Mouse (Mus musculus) kidney, adult 2 months (tissue): ENCODE measurements around the gene Tmprss13. TPM values are rescaled to one million over a fixed set of nuclear protein-coding genes. Genes with fewer than 3 reads are reported as not detected.

Experiments used
- DNase-seq: peaks from one replicate; pipeline ENCODE4 v3.0.0; 2021
- H3K27ac ChIP-seq: fragments of 200-500 bp; 2 replicates; pipeline ENCODE4 v1.5.1; 2012; ENCODE audit warnings: low read depth, low read length, control low read depth, inconsistent platforms; ENCODE audit not compliant: insufficient read depth
- H3K27me3 ChIP-seq: fragments of 200-500 bp; replicated peaks from 2 replicates; pipeline ENCODE4 v1.6.1; 2012; ENCODE audit warnings: mild to moderate bottlenecking, moderate library complexity, low read length, inconsistent platforms; ENCODE audit not compliant: control insufficient read depth, insufficient read depth
- H3K36me3 ChIP-seq: fragments of 200-500 bp; 2 replicates; pipeline ENCODE4 v1.6.1; 2012; ENCODE audit warnings: mild to moderate bottlenecking, moderate library complexity, low read length, inconsistent platforms; ENCODE audit not compliant: control insufficient read depth, insufficient read depth
- H3K4me1 ChIP-seq: fragments of 200-500 bp; 2 replicates; pipeline ENCODE4 v1.6.1; 2011; ENCODE audit warnings: low read length; ENCODE audit not compliant: control insufficient read depth, insufficient read depth
- H3K4me3 ChIP-seq: fragments of 200-500 bp; 2 replicates; pipeline ENCODE4 v1.5.1; 2011; ENCODE audit warnings: mild to moderate bottlenecking, low read depth, low read length, control low read depth; ENCODE audit not compliant: insufficient read depth
- CTCF ChIP-seq: fragments of 200-500 bp; conservative IDR thresholded peaks from 2 replicates; pipeline ENCODE4 v1.5.1; 2011; ENCODE audit warnings: low read depth, mild to moderate bottlenecking, control low read depth, low read length, moderate library complexity, mixed read lengths; ENCODE audit not compliant: insufficient read depth, insufficient read length
- POLR2A ChIP-seq: fragments of 200-500 bp; IDR thresholded peaks from one replicate; pipeline ENCODE4 v1.6.1; 2011; ENCODE audit warnings: low read depth, low read length, control low read depth
- WGBS: fragments of 180-500 bp; shearing (Covaris S2); methylation state at CpG from one replicate; pipeline ENCODE4 v1.1.7; 2018; 5-methylcytosine and 5-hydroxymethylcytosine counted together
- polyA plus RNA-seq: library from polyadenylated mRNA; depleted of rRNA; stranded (reverse); fragments of >200 nt; gene quantifications from 2 replicates; pipeline ENCODE4 v1.2.3, GENCODE M21; 2012; rRNA removed

Tmprss13 gene
- polyA plus RNA-seq = 0.56 and 0.64 TPM in 2 replicates

DNA sequence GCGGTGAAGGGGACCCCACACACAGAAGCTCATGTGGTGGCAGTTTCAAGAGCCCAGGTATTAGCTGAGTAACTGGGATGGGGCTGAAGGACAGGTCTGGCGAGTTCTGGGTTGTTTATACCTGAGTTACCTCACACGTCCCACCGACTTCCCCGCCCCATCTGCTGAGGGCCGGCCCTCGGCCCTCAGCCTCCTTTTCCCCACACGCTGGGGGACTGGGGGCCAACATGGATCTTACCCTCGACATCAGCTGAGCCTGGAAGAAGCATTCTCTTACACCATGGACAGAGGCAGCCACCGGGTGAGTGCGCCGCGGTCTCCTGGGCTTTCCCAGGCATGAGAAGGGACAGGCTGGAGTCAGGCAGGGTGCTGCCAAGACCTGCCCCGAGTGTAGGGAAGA, at the start of gene Tmprss13:
Gene Tmprss13 (plus strand): TSS at position 246 of the 400 bp plus-strand sequence.
- TF ChIP-seq POLR2A (no peak), CTCF (no peak)
- Histone ChIP-seq H3K27me3 (no peaks in the 10 kb centered on the region), H3K36me3 (no peaks in the 10 kb centered on the region), H3K27ac (no peak within 1 kb of the TSS), H3K4me3 (no peak within 1 kb of the TSS), H3K4me1 (no peaks in the 10 kb centered on the region)
- 32% methylated on average over 14 of the region's 14 CpGs for WGBS
- DNase-seq = no peak

DNA sequence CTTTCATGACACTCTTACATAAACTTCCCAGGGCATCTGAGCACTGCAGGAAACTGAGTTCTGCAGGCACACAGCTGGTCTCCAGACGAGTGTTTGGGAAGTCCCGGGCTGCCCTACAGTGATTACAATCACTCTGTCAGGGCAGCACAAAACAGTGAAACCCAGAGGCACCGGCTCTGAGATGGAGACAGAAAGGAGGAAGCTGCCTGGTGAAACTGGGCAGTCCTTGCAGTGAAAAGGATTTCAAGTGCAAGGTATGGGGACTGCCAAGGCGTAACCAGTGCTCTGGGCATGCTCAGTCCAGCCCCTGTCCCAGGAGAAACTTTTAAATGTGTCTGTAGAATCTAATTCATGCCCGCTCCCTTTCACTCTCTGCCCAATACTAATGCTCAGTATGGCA, 46.7 kb upstream of the Tmprss13 start:
- DNase-seq = no peak
- 49% methylated on average over 5 of the region's 5 CpGs for whole genome bisulfite sequencing
- Histone ChIP-seq H3K4me1 (no peaks in the 10 kb centered on the region), H3K27ac (no peak overlapping the region), H3K36me3 (no peaks in the 10 kb centered on the region), H3K27me3 (no peaks in the 10 kb centered on the region), H3K4me3 (no peak overlapping the region)
- TF ChIP-seq CTCF = no peak
- TF ChIP-seq POLR2A = no peak

DNA sequence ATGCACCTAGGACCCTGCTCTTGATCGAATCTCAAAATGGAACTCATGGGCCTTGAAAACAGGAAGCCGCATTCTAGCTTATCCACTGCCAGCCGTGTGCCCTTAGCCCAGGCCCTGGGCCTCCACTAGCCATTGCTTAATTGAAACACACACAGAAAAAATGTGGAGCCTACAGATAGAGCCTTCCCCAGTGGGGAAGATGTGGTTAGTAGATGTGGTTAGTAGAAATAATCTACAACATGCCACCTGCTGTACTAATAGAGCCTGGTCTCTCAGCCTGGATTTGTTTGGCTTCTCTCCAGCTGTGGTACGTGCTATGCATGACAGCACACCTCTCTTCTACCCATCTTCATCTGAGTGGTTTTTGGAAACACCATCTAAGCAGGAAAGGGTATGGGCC, 44.7 kb upstream of the Tmprss13 start:
- 75% methylated on average over 4 of the region's 4 CpGs for WGBS
- DNase-seq = no peak
- no peak overlapping the region for H3K27ac ChIP-seq
- no peaks in the 10 kb centered on the region for H3K27me3 ChIP-seq
- H3K36me3 ChIP-seq = no peaks in the 10 kb centered on the region
- TF ChIP-seq POLR2A (no peak), CTCF (no peak)
- no peaks in the 10 kb centered on the region for H3K4me1 ChIP-seq
- no peak overlapping the region for H3K4me3 ChIP-seq

DNA sequence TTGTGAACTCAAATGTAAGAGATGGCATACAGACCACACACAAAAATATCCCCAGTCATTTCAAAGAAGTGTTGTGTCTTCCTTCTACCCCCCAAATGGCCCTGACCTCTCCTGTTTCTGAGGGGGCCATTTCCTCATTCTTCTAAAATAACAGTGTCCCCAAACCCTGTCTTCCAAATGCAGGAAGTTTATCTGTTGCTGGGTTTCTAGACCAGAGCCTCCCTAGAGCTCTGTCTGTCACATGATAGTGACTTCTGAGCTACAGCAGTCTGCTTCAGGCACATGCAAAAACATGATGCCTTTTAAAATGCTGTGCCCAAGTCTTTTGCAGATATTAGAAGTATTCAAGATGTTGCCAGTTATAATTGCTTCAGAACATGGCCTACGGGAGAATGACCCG, 44.3 kb upstream of the Tmprss13 start:
- Histone ChIP-seq H3K4me3 (no peak overlapping the region), H3K27ac (no peak overlapping the region), H3K4me1 (no peaks in the 10 kb centered on the region), H3K36me3 (no peaks in the 10 kb centered on the region), H3K27me3 (no peaks in the 10 kb centered on the region)
- WGBS = 94% methylated on average over 2 of the region's 2 CpGs
- TF ChIP-seq CTCF (no peak), POLR2A (no peak)
- no peak for DNase-seq

DNA sequence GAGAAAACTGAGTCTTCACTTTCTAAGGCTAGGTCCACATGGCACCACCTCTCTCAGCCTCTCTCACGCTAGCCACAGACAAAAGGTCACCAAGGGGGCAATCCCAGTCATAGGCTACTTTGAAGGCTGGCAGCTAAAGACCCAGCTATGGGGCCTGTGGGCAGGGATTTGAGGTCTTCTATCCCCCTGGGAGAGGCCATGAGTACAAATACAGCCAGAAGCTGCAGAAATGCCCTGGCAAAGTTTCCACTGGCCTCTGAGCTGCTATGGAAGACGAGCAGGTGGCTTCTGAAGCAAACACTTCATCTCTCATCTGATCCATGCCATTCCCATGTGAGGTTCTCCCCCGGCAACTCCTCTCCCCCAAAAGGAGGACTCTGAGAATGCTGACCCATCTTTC, 38.8 kb upstream of the Tmprss13 start:
- H3K27ac ChIP-seq = no peak overlapping the region
- TF ChIP-seq POLR2A (no peak), CTCF (no peak)
- DNase-seq = no peak
- no peaks in the 10 kb centered on the region for H3K27me3 ChIP-seq
- H3K4me3 ChIP-seq = no peak overlapping the region
- no peaks in the 10 kb centered on the region for H3K36me3 ChIP-seq
- no peaks in the 10 kb centered on the region for H3K4me1 ChIP-seq
- 79% methylated on average over 3 of the region's 3 CpGs for WGBS

DNA sequence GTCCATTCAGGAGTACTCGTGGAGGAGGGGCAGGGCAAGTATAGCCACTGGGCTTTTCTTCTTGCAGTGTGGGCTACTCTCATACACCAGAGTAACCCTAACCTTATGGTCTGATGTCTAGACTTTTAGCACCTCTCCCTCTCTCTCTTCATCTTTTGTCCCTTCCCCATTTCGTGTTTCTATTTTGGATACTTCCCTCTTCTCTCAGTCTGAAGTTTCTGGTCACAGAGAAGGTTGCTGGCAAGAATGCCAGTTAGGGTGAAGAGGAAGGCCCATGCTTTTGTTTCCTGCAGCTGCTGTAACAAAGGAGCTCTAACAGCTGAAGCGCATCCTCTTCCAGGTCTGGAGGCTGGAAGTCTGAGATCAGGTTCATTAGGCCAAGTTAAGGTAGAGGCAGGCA, 38.0 kb upstream of the Tmprss13 start:
- H3K27me3 ChIP-seq = no peaks in the 10 kb centered on the region
- H3K4me1 ChIP-seq = no peaks in the 10 kb centered on the region
- WGBS = 81% methylated on average over 3 of the region's 3 CpGs
- no peak overlapping the region for H3K27ac ChIP-seq
- no peaks in the 10 kb centered on the region for H3K36me3 ChIP-seq
- H3K4me3 ChIP-seq = no peak overlapping the region
- TF ChIP-seq CTCF (no peak), POLR2A (no peak)
- DNase-seq = no peak

DNA sequence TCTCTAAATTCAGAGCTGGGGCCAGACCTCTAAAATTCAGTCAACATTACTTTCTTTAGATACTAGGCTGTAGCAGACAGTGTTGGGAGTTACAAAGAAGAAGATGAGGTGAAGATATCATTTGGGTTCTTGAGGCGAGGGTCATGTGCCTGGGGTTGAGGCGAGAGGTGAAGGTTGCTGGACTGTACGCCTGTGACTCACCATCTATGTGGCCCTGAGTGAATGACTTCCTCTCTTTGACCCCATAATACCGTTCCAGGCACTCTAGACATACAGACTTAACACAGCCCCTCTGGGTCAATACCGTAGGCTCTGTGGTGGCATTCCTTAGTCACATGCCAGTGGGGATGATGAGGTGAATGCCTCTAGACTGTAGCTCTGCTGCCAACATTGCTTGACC, 36.4 kb upstream of the Tmprss13 start:
- Histone ChIP-seq H3K4me3 (no peak overlapping the region), H3K27me3 (no peaks in the 10 kb centered on the region), H3K36me3 (no peaks in the 10 kb centered on the region), H3K4me1 (no peaks in the 10 kb centered on the region), H3K27ac (no peak overlapping the region)
- no peak for DNase-seq
- whole genome bisulfite sequencing = 83% methylated on average over 5 of the region's 5 CpGs
- TF ChIP-seq POLR2A (no peak), CTCF (no peak)
